Mouse (Mus musculus): ENCODE results near the gene Mkrn3.

GRCm38 (mm10) chr7:62406573-62407050 lies 13.3 kb downstream of the Mkrn3 start:
- TF ChIP-seq ZC3H11A (IDR thresholded peaks at IDR 0.05; ENCODE audit: borderline replicate concordance, low read depth, low read length) (no peak), MAFK (IDR thresholded peaks at IDR 0.05; ENCODE audit: insufficient read depth, low read depth, low read length) (no peak), HCFC1 (IDR thresholded peaks at IDR 0.05; ENCODE audit: borderline replicate concordance, insufficient read depth, low read length) (no peak)
